Mouse (Mus musculus) thymus, postnatal 25 days (tissue): ENCODE data around the gene Hamp2.
"Not testable (repeated sequence)": the region's sequence is repeated elsewhere in the genome, so short reads cannot be mapped to it uniquely, and the experiment has no call there.

Experiments used
- DNase-seq: peaks from one replicate; pipeline ENCODE4 v3.0.0; 2022

Hamp2 gene

GRCm38 (mm10) chr7:30952441-30953265, 28.2 kb upstream of the Hamp2 start:
- no peak for DNase-seq

GRCm38 (mm10) chr7:30949902-30950301, 25.4 kb upstream of the Hamp2 start:
- DNase-seq, result not testable (repeated sequence)

GRCm38 (mm10) chr7:30945876-30946275, 21.4 kb upstream of the Hamp2 start:
- no peak for DNase-seq

DNA sequence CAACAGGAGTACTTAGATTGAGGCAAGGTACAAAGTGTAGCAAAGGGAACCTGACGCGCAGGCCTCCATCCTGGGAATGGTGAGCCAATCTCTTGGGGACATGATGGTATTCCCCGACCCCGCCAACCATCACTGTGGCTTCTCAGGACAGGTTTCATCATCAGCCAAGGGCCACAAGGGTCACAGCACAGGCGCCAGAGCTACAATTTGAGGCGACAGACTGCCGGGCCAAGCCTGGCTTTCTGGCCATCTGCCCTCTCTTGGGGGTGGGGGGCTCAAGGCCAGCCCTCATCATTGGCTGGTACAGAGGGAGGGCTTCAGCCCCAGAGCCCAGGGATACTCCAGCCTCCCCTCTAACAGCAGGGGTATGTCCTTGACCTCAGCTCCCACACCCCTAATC, 21.0 kb upstream of the Hamp2 start:
- not testable (repeated sequence) for DNase-seq

GRCm38 (mm10) chr7:30944706-30945105, 20.2 kb upstream of the Hamp2 start:
- not testable (repeated sequence) for DNase-seq

DNA sequence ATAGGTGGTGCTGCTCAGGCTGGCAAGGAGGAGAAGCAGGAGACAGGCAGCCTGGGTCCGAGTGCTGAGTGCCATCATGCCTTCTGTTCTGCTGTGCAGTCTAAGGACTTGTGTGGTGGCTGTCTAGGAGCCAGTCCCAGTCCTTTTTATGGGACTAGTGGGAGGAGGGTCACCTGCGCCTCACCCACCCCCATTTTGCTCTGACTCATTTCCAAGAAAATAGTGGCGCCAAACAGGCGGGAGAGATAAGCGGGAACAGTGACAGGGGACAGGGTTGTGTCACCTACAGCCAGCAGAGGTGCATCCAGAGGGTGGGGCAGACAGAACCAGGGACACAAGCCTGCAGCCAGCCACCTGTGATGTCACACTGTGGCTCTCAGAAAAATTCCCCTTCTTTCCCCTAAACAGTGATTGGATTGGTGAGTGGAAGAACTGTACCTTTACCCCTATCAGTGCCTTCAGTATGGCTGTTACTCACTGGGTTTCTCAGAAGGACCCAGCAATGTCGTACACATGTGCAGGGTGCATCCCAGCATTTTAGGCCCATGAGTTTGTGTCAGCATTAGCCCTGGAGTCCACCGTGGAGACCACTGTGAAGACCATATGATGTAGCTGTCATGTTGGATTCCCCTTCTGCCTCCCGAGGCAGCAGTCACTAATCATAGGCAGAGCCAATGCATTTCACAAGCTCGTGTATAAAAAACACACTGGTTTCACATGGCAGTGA, 19.6 kb upstream of the Hamp2 start, which contains the start of gene Hamp:
Gene Hamp (minus strand): TSS at position 124 of the 727 bp plus-strand sequence.
- no peak for DNase-seq

- not testable (repeated sequence) for DNase-seq
Measured at GRCm38 (mm10) chr7:30942365-30942764, 17.9 kb upstream of the Hamp2 start.

DNA sequence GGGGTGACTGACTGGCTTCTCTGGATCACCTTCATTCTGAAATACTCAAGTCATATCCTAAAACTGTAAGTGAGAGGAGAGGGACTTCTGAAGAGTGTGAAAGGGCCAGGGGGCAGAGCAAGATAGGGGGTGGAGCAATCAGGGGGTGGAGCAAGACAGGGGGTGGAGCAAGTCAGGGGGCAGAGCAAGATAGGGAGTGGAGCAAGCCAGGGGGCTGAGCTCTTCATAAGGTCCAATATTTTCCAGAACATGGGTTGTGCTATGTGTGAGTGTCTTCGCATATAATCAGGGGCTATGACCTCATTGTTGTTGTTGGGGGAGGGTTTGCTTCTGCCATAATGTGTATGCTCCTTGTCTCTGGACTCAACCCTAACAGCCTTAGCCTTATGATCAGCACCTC, 15.6 kb upstream of the Hamp2 start:
- not testable (repeated sequence) for DNase-seq

DNA sequence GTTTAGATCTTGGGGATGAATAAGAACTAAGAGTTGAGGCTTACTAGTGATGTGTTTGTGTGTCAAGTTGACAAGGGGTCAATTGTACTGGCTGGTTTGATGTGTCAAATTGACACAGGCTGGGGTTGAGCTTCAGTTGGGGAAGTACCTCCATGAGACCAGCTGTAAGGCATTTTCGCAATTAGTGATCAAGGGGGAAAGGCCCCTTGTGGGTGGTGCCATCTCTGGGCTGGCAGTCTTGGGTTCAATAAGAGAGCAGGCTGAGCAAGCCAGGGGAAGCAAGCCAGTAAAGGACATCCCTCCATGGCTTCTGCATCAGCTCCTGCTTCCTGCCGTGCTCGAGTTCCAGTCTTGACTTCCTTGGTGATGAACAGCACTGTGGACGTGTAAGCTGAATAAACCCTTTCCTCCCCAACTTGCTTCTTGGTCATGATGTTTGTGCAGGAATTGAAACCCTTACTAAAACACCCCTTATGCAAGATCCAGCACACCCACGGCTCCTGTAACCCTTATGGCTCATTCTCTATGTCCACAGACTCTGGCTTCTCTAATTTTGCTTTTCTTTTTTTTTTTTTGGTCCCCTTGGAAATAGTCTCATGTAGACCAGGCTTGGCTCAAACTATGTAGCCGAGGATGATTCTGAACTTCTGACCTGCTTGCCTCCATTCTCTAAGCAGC, 11.1 kb upstream of the Hamp2 start:
- DNase-seq, result not testable (repeated sequence)

- no peak for DNase-seq
Measured at GRCm38 (mm10) chr7:30924071-30924470, 410 bp downstream of the Hamp2 start.

- not testable (repeated sequence) for DNase-seq
Measured at GRCm38 (mm10) chr7:30922490-30922889, 2.0 kb downstream of the Hamp2 start.

DNA sequence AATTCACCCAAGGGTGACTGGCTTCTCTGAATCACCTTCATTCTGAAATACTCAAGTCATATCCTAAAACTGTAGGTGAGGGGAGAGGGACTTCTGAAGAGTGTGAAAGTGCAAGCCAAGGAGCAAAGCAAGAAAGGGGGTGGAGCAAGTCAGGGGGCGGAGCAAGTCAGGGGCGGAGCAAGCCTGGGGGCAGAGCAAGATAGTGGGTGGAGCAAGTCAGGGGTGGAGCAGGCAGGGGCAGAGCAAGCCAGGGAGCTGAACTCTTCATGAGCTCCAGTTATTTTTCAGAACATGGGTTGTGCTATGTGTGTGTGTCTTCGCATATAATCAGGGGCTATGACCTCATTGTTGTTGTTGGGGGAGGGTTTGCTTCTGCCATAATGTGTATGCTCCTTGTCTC, 4.3 kb downstream of the Hamp2 start:
- DNase-seq, result peak; percentile 22

GRCm38 (mm10) chr7:30917219-30917618, 7.3 kb downstream of the Hamp2 start:
- no peak for DNase-seq

GRCm38 (mm10) chr7:30916713-30917112, 7.8 kb downstream of the Hamp2 start:
- no peak for DNase-seq

GRCm38 (mm10) chr7:30914732-30915131, 9.7 kb downstream of the Hamp2 start, which contains the start of gene Mag:
Mag (minus strand) TSS chr7:30914873.
- DNase-seq, result no peak

- no peak for DNase-seq
Measured at GRCm38 (mm10) chr7:30909773-30910172, 14.7 kb downstream of the Hamp2 start.

DNA sequence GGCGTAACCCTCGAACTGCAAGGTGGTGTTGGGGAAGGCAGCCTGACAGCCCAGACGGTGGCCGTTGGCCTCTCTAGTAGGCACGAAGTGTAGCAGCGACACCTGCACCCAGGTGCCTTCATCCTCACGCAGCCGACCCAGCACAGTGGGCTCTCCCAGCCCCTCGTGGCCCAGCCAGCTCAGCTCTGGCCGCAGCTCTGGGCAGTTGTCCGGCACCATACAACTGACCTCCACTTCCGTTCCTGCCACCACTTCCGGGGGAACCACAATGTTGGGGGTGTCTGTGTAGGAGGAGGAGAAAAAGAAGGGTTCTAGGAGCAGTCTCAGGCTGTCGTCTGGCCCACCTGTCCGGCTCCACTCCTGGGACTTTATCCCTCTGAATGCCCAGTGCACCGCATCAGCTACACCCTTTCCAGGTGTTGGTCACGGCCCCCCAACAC, 15.5 kb downstream of the Hamp2 start:
- DNase-seq, result no peak

DNA sequence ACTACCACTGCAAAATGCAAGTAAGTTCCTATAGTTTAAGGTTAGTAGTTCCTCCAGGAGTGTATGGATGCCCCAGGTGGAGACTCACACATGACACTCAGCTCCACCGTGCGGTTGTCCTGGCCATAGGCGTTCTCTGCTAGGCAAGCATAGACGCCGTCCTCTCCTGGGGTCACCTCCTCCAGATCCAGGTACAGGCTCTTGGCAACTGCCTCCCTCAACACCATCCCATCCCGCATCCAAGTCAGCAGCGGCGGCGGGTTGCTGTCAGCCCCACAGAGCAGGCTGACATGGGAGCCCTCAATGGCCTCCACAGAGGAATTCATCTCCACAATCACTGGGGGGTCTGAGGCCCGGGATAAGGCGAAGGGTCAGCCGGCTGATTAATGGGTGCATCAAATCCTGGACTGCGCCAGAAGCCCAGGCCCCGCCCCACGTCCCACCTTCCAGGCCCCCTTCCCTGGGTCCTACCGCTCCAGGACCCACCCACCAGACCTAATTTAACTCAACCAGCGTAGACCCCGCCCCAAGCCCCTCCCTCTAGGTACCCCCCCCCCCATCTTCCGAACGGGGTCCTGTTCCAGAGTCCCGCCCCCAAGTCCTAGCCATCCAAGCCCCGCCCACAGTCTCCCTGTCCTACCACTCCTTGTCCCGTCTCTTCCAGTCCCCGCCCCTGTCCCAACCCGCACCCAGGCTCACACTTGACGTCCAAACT, 16.0 kb downstream of the Hamp2 start:
- DNase-seq, result no peak

DNA sequence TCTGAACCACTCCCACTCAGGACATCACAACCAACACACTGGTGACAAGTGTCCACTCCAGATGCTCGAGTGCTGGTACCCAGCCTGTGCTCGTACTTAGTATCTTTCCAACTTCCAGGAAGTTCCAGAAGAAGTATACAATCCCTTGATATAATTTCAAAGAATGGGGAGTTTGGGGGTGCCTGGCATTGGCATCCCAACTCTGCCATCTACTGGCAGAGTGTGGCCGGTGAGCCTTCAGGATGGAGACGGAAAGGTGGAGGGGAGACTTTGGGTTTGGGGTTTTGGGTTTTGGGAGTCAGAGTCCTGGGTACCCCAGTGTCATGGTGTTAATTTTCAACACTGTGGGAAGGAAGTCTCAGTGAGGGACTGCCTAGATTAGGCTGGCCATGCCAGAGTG, 20.4 kb downstream of the Hamp2 start:
- DNase-seq, result peak; percentile 18

DNA sequence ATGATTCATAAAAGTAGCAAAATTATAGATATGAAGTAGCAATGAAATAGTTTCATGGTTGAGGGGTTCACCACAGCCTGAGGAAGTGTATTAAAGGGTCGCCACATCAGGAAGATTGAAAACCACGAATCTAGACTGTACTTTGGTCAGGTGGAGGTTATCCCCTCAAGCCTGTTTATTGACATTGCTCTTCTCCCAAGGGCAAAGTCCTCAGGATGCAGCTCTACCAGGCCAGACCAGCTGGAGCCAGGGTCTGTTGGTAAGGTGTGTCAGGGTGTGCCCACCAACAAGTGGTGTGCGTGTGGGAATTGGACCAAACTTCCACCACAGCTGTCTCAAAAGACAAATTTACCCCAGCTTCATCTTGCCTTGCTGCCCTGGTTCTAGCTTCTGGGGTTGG, 29.3 kb downstream of the Hamp2 start:
- no peak for DNase-seq

DNA sequence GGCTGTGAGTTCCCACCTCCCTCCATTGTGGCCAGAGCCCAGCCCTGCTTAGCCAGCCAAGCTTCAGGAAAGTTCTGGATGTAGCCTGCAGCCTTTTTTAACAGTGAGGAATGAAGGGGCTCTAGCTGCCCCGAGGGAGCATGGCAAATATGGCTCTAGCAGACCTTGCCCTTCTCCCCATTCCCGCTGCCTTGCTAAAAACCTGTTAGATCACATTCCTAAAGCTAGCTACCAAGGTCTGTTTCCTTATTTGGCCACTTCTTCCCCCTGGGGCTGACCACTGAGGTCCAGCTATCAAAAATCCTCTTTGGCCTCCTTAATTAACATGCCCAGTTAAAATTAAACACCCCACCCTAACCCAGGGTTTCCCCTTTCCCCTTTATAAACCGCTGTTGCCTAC, 32.0 kb downstream of the Hamp2 start:
- no peak for DNase-seq

DNA sequence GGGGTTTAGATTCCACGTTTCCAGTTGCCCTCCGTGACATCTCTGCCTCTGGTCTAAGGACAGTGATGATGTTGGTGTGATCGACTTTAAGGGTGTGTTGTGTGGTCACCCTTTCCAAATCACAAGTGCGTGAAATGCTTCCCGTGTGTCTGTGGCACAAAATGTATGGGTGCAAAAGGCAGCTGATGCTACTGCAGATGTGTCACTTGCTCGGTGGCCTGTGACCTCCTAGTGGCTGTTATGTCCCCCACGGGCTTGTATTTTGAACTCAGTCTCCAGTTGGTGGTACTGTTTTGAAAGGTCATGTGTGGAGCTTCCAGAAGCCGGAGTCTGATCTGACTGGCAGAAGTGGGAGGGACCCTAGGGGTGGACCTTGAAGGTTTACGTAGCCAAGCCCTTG, 32.7 kb downstream of the Hamp2 start:
- DNase-seq, result no peak

GRCm38 (mm10) chr7:30890681-30891080, 33.8 kb downstream of the Hamp2 start:
- no peak for DNase-seq
